Mouse (Mus musculus) cerebellum, adult (tissue): Measurements from ENCODE around the gene Rnase4.

ENCODE experiments used
- ATAC-seq: cut with Nextera tagmentation; 2 replicates; pipeline ENCODE4 v1.9.2; 2017; ENCODE audit warnings: mild to moderate bottlenecking, moderate library complexity, mixed read lengths; ENCODE audit not compliant: insufficient number of reproducible peaks, low FRiP score, low TSS enrichment

The Rnase4 gene

GRCm38 (mm10) chr14:51127648-51128258 lies 36.9 kb downstream of the Rnase4 start:
- ATAC-seq = no peak

- ATAC-seq = no peak
Observed at GRCm38 (mm10) chr14:51128775-51129623, 38.1 kb downstream of the Rnase4 start.

GRCm38 (mm10) chr14:51129624-51129975 lies 38.7 kb downstream of the Rnase4 start:
- ATAC-seq = no peak

GRCm38 (mm10) chr14:51130315-51130940 lies 39.6 kb downstream of the Rnase4 start:
- ATAC-seq = no peak

GRCm38 (mm10) chr14:51131086-51131815 lies 40.4 kb downstream of the Rnase4 start:
- no peak for ATAC-seq

- ATAC-seq = no peak
Observed at GRCm38 (mm10) chr14:51132372-51132771, 41.5 kb downstream of the Rnase4 start.

- no peak for ATAC-seq
Observed at GRCm38 (mm10) chr14:51140342-51140741, 49.5 kb downstream of the Rnase4 start.

- ATAC-seq = no peak
Observed at GRCm38 (mm10) chr14:51142119-51142518, 51.2 kb downstream of the Rnase4 start.

- ATAC-seq = no peak
Observed at GRCm38 (mm10) chr14:51142568-51142967, 51.7 kb downstream of the Rnase4 start.

- no peak for ATAC-seq
Observed at GRCm38 (mm10) chr14:51143287-51143686, 52.4 kb downstream of the Rnase4 start.

GRCm38 (mm10) chr14:51143937-51144336 lies 53.1 kb downstream of the Rnase4 start:
- no peak for ATAC-seq

GRCm38 (mm10) chr14:51144451-51144850 lies 53.6 kb downstream of the Rnase4 start:
- no peak for ATAC-seq

GRCm38 (mm10) chr14:51145521-51145920 lies 54.6 kb downstream of the Rnase4 start:
- no peak for ATAC-seq

- no peak for ATAC-seq
Observed at GRCm38 (mm10) chr14:51146685-51147084, 55.8 kb downstream of the Rnase4 start, which contains the start of gene Rnase1. Gene Rnase1 (minus strand): TSS chr14:51146785.

GRCm38 (mm10) chr14:51148006-51148405 lies 57.1 kb downstream of the Rnase4 start:
- ATAC-seq = no peak

- ATAC-seq = no peak
Observed at GRCm38 (mm10) chr14:51149164-51149563, 58.3 kb downstream of the Rnase4 start.

- no peak for ATAC-seq
Observed at GRCm38 (mm10) chr14:51150206-51150831, 59.4 kb downstream of the Rnase4 start.

- ATAC-seq = no peak
Observed at GRCm38 (mm10) chr14:51152249-51152870, 61.5 kb downstream of the Rnase4 start.
